Mouse (Mus musculus): Measurements from ENCODE around the gene Galp.
"Not testable (repeated sequence)": the region's sequence is repeated elsewhere in the genome, so short reads cannot be mapped to it uniquely, and the experiment has no call there.

The Galp gene

GRCm38 (mm10) chr7:6173872-6174271, 23.0 kb upstream of the Galp start:
- no peak for ATAC-seq (ENCODE audit: insufficient number of reproducible peaks, low FRiP score, low TSS enrichment)

GRCm38 (mm10) chr7:6174365-6174987, 22.4 kb upstream of the Galp start:
- ATAC-seq (ENCODE audit: insufficient number of reproducible peaks, low FRiP score, low TSS enrichment), result not testable (repeated sequence)

GRCm38 (mm10) chr7:6179013-6179412, 17.9 kb upstream of the Galp start:
- ATAC-seq (ENCODE audit: insufficient number of reproducible peaks, low FRiP score, low TSS enrichment), result peak; percentile 74; the same call in 1 of the 2 replicates

- ATAC-seq (ENCODE audit: insufficient number of reproducible peaks, low FRiP score, low TSS enrichment), result no peak
Observed at GRCm38 (mm10) chr7:6182882-6183281, 14.0 kb upstream of the Galp start.

GRCm38 (mm10) chr7:6183802-6184201, 13.1 kb upstream of the Galp start:
- peak; percentile 84 for ATAC-seq (ENCODE audit: insufficient number of reproducible peaks, low FRiP score, low TSS enrichment)

GRCm38 (mm10) chr7:6184521-6184920, 12.4 kb upstream of the Galp start:
- ATAC-seq (ENCODE audit: insufficient number of reproducible peaks, low FRiP score, low TSS enrichment), result 0 out of 2 replicates have a peak, but pooled peaks have one; percentile 43

- ATAC-seq (ENCODE audit: insufficient number of reproducible peaks, low FRiP score, low TSS enrichment), result no peak
Observed at GRCm38 (mm10) chr7:6185391-6185790, 11.5 kb upstream of the Galp start.

- ATAC-seq (ENCODE audit: insufficient number of reproducible peaks, low FRiP score, low TSS enrichment), result no peak
Observed at GRCm38 (mm10) chr7:6186176-6186575, 10.7 kb upstream of the Galp start.

GRCm38 (mm10) chr7:6186756-6187155, 10.1 kb upstream of the Galp start:
- ATAC-seq (ENCODE audit: insufficient number of reproducible peaks, low FRiP score, low TSS enrichment), result no peak

GRCm38 (mm10) chr7:6189542-6189941, 7.3 kb upstream of the Galp start:
- no peak for ATAC-seq (ENCODE audit: insufficient number of reproducible peaks, low FRiP score, low TSS enrichment)

- no peak for ATAC-seq (ENCODE audit: insufficient number of reproducible peaks, low FRiP score, low TSS enrichment)
Observed at GRCm38 (mm10) chr7:6191376-6191775, 5.5 kb upstream of the Galp start.

- peak; percentile 74 for ATAC-seq (ENCODE audit: insufficient number of reproducible peaks, low FRiP score, low TSS enrichment)
Observed at GRCm38 (mm10) chr7:6194129-6194528, 2.8 kb upstream of the Galp start.

GRCm38 (mm10) chr7:6195777-6196176, 1.1 kb upstream of the Galp start:
- no peak for ATAC-seq (ENCODE audit: insufficient number of reproducible peaks, low FRiP score, low TSS enrichment)

- no peak for ATAC-seq (ENCODE audit: insufficient number of reproducible peaks, low FRiP score, low TSS enrichment)
Observed at GRCm38 (mm10) chr7:6204200-6204599, 7.3 kb downstream of the Galp start.

GRCm38 (mm10) chr7:6213144-6213543, 16.3 kb downstream of the Galp start:
- no peak for ATAC-seq (ENCODE audit: insufficient number of reproducible peaks, low FRiP score, low TSS enrichment)

- not testable (repeated sequence) for ATAC-seq (ENCODE audit: insufficient number of reproducible peaks, low FRiP score, low TSS enrichment)
Observed at GRCm38 (mm10) chr7:6214691-6215090, 17.8 kb downstream of the Galp start.

- no peak for ATAC-seq (ENCODE audit: insufficient number of reproducible peaks, low FRiP score, low TSS enrichment)
Observed at GRCm38 (mm10) chr7:6220147-6220546, 23.3 kb downstream of the Galp start.

GRCm38 (mm10) chr7:6221978-6222377, 25.1 kb downstream of the Galp start, which contains the start of gene Zscan5b:
Gene Zscan5b, plus strand, starts transcription at chr7:6222278.
- ATAC-seq (ENCODE audit: insufficient number of reproducible peaks, low FRiP score, low TSS enrichment), result no peak

- not testable (repeated sequence) for ATAC-seq (ENCODE audit: insufficient number of reproducible peaks, low FRiP score, low TSS enrichment)
Observed at GRCm38 (mm10) chr7:6228491-6228890, 31.6 kb downstream of the Galp start.

- ATAC-seq (ENCODE audit: insufficient number of reproducible peaks, low FRiP score, low TSS enrichment), result no peak
Observed at GRCm38 (mm10) chr7:6239787-6240186, 42.9 kb downstream of the Galp start.

GRCm38 (mm10) chr7:6240841-6241425, 44.0 kb downstream of the Galp start:
- not testable (repeated sequence) for ATAC-seq (ENCODE audit: insufficient number of reproducible peaks, low FRiP score, low TSS enrichment)
